ENCODE assay signal across 13 mouse cellular contexts in genomic region chr7:100843866-100844265, GRCm38 (mm10). TPM values are rescaled to one million over a fixed set of nuclear protein-coding genes. Genes with fewer than 3 reads are reported as not detected.
A peak's percentile ranks its signal among the peaks of the same experiment; 100 is the strongest.
DNase-seq lines count a peak whose midpoint lies in the region; ATAC-seq and TF ChIP-seq lines count a peak whose summit lies in the region.
"Had no signal": no experiment of that assay in that cellular context is flagged by ENCODE, and none has a peak within 500 bp of the region (broad histone marks: within the 10 kb centered on the region; RNA-seq: fewer than 3 reads in every experiment).

No protein-coding gene starts in this region.

- ATAC-seq in intestine, embryonic 15.5 days: peak; percentile 62; the same call in 1 of the 2 replicates
- ATAC-seq in intestine, postnatal 0 days: no peak
- 0 out of 2 replicates have a peak, but pooled peaks have one; percentile 50 for ATAC-seq in intestine, embryonic 16.5 days
- ATAC-seq in megakaryocyte, adult 5-6 weeks (ENCODE audit: poor library complexity, severe bottlenecking): 0 out of 2 replicates have a peak, but pooled peaks have one; percentile 11
- no peak for ATAC-seq in forebrain, embryonic 14.5 days
- ATAC-seq: midbrain, embryonic 16.5 days had no signal

- TF ChIP-seq CTCF in intestine, postnatal 0 days (IDR thresholded peaks at IDR 0.05; ENCODE audit: low read depth): no peak

- 79% methylated on average over 2 of the region's 2 CpGs for WGBS in intestine, embryonic 15.5 days
- 86% methylated on average over 2 of the region's 2 CpGs for WGBS in intestine, postnatal 0 days
- 85% methylated on average over 2 of the region's 2 CpGs for WGBS in intestine, embryonic 16.5 days
- WGBS in forebrain, embryonic 14.5 days: 98% methylated on average over 2 of the region's 2 CpGs

- peak; percentile 62 for DNase-seq in c-Kit-negative CD71-positive TER-119-positive erythroid progenitor cells, embryonic 14.5 days (ENCODE audit: low read depth, low spot score)
- no peak for DNase-seq in forebrain, embryonic 14.5 days (ENCODE audit: low spot score)
- no peak for DNase-seq in cerebellum, adult 11-12 months
- DNase-seq: cerebellum, adult 2 months; gastrocnemius, postnatal 25 days; kidney, adult 11 months; kidney, postnatal 4 days; lung, postnatal 36 days had no signal

- H3K27me3 ChIP-seq in intestine, embryonic 15.5 days (replicated peaks): no peaks in the 10 kb centered on the region
- no peaks in the 10 kb centered on the region for H3K27me3 ChIP-seq in intestine, postnatal 0 days (replicated peaks; ENCODE audit: control insufficient read depth, insufficient read depth, low read length)
- H3K27me3 ChIP-seq in intestine, embryonic 16.5 days (replicated peaks; ENCODE audit: control insufficient read depth, insufficient read depth, low read length): no peaks in the 10 kb centered on the region
- no peaks in the 10 kb centered on the region for H3K27me3 ChIP-seq in forebrain, embryonic 14.5 days (replicated peaks; ENCODE audit: control insufficient read depth, insufficient read depth, low read length)

- H3K4me1 ChIP-seq in intestine, embryonic 15.5 days (replicated peaks): peaks cover 7% of the 10 kb centered on the region; the same call in 1 of the 2 replicates
- no peaks in the 10 kb centered on the region; the same call in 1 of the 2 replicates for H3K4me1 ChIP-seq in intestine, postnatal 0 days (replicated peaks; ENCODE audit: control insufficient read depth, insufficient read depth, low read length)
- peaks cover 9% of the 10 kb centered on the region for H3K4me1 ChIP-seq in intestine, embryonic 16.5 days (ENCODE audit: control insufficient read depth, insufficient read depth, low read length)
- H3K4me1 ChIP-seq in forebrain, embryonic 14.5 days (ENCODE audit: control insufficient read depth, insufficient read depth, low read length): no peaks in the 10 kb centered on the region

- no peak overlapping the region for H3K4me3 ChIP-seq in intestine, embryonic 15.5 days (replicated peaks)
- H3K4me3 ChIP-seq in intestine, postnatal 0 days (ENCODE audit: low read depth, low read length): no peak overlapping the region
- H3K4me3 ChIP-seq in intestine, embryonic 16.5 days (ENCODE audit: low read length): no peak overlapping the region
- no peak overlapping the region for H3K4me3 ChIP-seq in forebrain, embryonic 14.5 days (ENCODE audit: low read depth, low read length)

- H3K9me3 ChIP-seq in intestine, embryonic 15.5 days: no peaks in the 10 kb centered on the region
- no peaks in the 10 kb centered on the region for H3K9me3 ChIP-seq in intestine, postnatal 0 days (ENCODE audit: control insufficient read depth)
- no peaks in the 10 kb centered on the region for H3K9me3 ChIP-seq in intestine, embryonic 16.5 days (ENCODE audit: control insufficient read depth, low read length)
- no peaks in the 10 kb centered on the region for H3K9me3 ChIP-seq in forebrain, embryonic 14.5 days (replicated peaks; ENCODE audit: control insufficient read depth, low read length)

- no peak overlapping the region for H3K9ac ChIP-seq in intestine, embryonic 15.5 days
- H3K9ac ChIP-seq in intestine, postnatal 0 days (ENCODE audit: low read depth, low read length): no peak overlapping the region
- no peak overlapping the region for H3K9ac ChIP-seq in intestine, embryonic 16.5 days (ENCODE audit: low read depth, low read length)
- H3K9ac ChIP-seq in forebrain, embryonic 14.5 days (ENCODE audit: low read length): no peak overlapping the region

- no peak overlapping the region for H3K4me2 ChIP-seq in intestine, embryonic 15.5 days (replicated peaks)
- H3K4me2 ChIP-seq in intestine, postnatal 0 days (replicated peaks; ENCODE audit: low read depth): no peak overlapping the region
- no peak overlapping the region for H3K4me2 ChIP-seq in intestine, embryonic 16.5 days (ENCODE audit: low read depth, low read length)
- H3K4me2 ChIP-seq in forebrain, embryonic 14.5 days (ENCODE audit: low read length): no peak overlapping the region

- H3K36me3 ChIP-seq in intestine, embryonic 15.5 days: no peaks in the 10 kb centered on the region
- no peaks in the 10 kb centered on the region for H3K36me3 ChIP-seq in intestine, postnatal 0 days (ENCODE audit: control insufficient read depth, insufficient read depth)
- 0 out of 2 replicates have a peak, but pooled peaks cover 3% of the 10 kb centered on the region for H3K36me3 ChIP-seq in intestine, embryonic 16.5 days (ENCODE audit: control insufficient read depth, insufficient read depth, low read length)
- H3K36me3 ChIP-seq in forebrain, embryonic 14.5 days (ENCODE audit: control insufficient read depth, insufficient read depth, low read length): peaks cover 4% of the 10 kb centered on the region; the same call in 1 of the 2 replicates

- H3K27ac ChIP-seq in intestine, embryonic 15.5 days: no peak overlapping the region
- no peak overlapping the region for H3K27ac ChIP-seq in intestine, postnatal 0 days (ENCODE audit: low read depth, low read length)
- H3K27ac ChIP-seq in intestine, embryonic 16.5 days (ENCODE audit: low read length): no peak overlapping the region
- H3K27ac ChIP-seq in forebrain, embryonic 14.5 days (ENCODE audit: low read depth, low read length): no peak overlapping the region

RNA-seq across cellular contexts. Expression of gene Relt, which starts 19.4 kb away (rescaled TPM):
- 2.6 and 3.5 TPM in 2 replicates for polyA plus RNA-seq in intestine, embryonic 15.5 days (2015; fragmentation: Nextera tagmentation; extraction: Ambion mirVana)
- 0.78 and 1.0 TPM in 2 replicates for polyA plus RNA-seq in intestine, postnatal 0 days (2015; fragmentation: Nextera tagmentation; extraction: Ambion mirVana)
- 2.4 and 3.8 TPM in 2 replicates for polyA plus RNA-seq in intestine, embryonic 16.5 days (2015; fragmentation: Nextera tagmentation; extraction: Ambion mirVana)
- total RNA-seq in megakaryocyte, adult 5-6 weeks (2015): 23.9 and 27.2 TPM in 2 replicates
- total RNA-seq in megakaryocyte, adult 5-6 weeks (2017): 45.0 and 58.3 TPM in 2 replicates
- 2.6 TPM in 2 replicates for polyA plus RNA-seq in forebrain, embryonic 14.5 days (2014; fragmentation: Nextera tagmentation; extraction: Ambion mirVana)

Comparison
In these comparisons a context has a peak if more than half of its experiments do, and no peak if none do; other contexts are left out.
1. ATAC-seq: peak in intestine, embryonic 15.5 days (single experiment), intestine, embryonic 16.5 days (single experiment) and megakaryocyte, adult 5-6 weeks (single experiment); none in intestine, postnatal 0 days (single experiment) and forebrain, embryonic 14.5 days (single experiment).